Mouse (Mus musculus) G1E (cell line): ENCODE data around the gene Runx1. TPM values are rescaled to one million over a fixed set of nuclear protein-coding genes. Genes with fewer than 3 reads are reported as not detected.

Experiments used
- ATAC-seq: 2 replicates; pipeline ENCODE4 v1.8.0; 2016; ENCODE audit warnings: mild to moderate bottlenecking; ENCODE audit not compliant: insufficient number of reproducible peaks, poor library complexity, low FRiP score, severe bottlenecking; ENCODE audit errors: extremely low read depth
- DNase-seq: peaks from one replicate; pipeline ENCODE4 v3.0.0; 2012; ENCODE audit warnings: low spot score
- H3K27me3 ChIP-seq: 2 replicates; pipeline ENCODE4 v1.6.1; 2012; ENCODE audit warnings: mild to moderate bottlenecking, low read length, inconsistent platforms; ENCODE audit not compliant: insufficient read depth
- H3K36me3 ChIP-seq: replicated peaks from 2 replicates; pipeline ENCODE3; 2012; ENCODE audit warnings: mild to moderate bottlenecking, inconsistent platforms
- H3K4me1 ChIP-seq: 2 replicates; pipeline ENCODE4 v1.6.1; 2012; ENCODE audit warnings: low read depth, low read length, inconsistent platforms, mixed read lengths; ENCODE audit not compliant: insufficient read depth
- H3K4me3 ChIP-seq: 2 replicates; pipeline ENCODE4 v1.5.1; 2012; ENCODE audit warnings: low read depth, mild to moderate bottlenecking, inconsistent platforms, low read length, moderate library complexity, mixed read lengths
- H3K9me3 ChIP-seq: replicated peaks from 2 replicates; pipeline ENCODE4 v1.6.1; 2012; ENCODE audit warnings: inconsistent platforms
- CTCF ChIP-seq: IDR thresholded peaks from 2 replicates; pipeline ENCODE4 v1.5.1; 2012; ENCODE audit warnings: low read depth, low read length, inconsistent platforms, mixed read lengths
- GATA1 ChIP-seq: IDR thresholded peaks from 2 replicates; pipeline ENCODE4 v1.6.1; 2012; ENCODE audit warnings: borderline replicate concordance, low read length, inconsistent platforms, mixed read lengths
- GATA2 ChIP-seq: IDR thresholded peaks from 2 replicates; pipeline ENCODE4 v1.6.1; 2012; ENCODE audit warnings: low read depth, low read length, inconsistent platforms, borderline replicate concordance
- POLR2AphosphoS5 ChIP-seq: IDR thresholded peaks from 2 replicates; pipeline ENCODE4 v1.6.1; 2012; ENCODE audit warnings: low read depth, low read length, inconsistent platforms; ENCODE audit not compliant: insufficient replicate concordance
- TAL1 ChIP-seq: conservative IDR thresholded peaks from 2 replicates; pipeline ENCODE4 v1.6.1; 2012; ENCODE audit warnings: low read depth, low read length, inconsistent platforms, mixed read lengths
- polyA plus RNA-seq: library from polyadenylated mRNA; stranded (reverse); fragments of >175 nt; gene quantifications from 2 replicates; pipeline ENCODE4 v1.2.3, GENCODE M21; 2012
- total RNA-seq, 2 experiments: library from RNA; stranded (forward) in 1 of 2; stranded (reverse) in 1 of 2; fragments of 200-1000 nt in 1 of 2; fragments of >200 nt in 1 of 2; fragmentation: Nextera tagmentation in 1 of 2; gene quantifications; 2 replicates each; pipeline ENCODE4 v1.2.3; 2014 to 2017

Gene Runx1
- total and polyA plus RNA-seq, 3 experiments, result 36.1 to 213 (median 158) TPM

- Histone ChIP-seq H3K36me3 (no peaks in the 10 kb centered on the region), H3K9me3 (peaks cover 6% of the 10 kb centered on the region; the same call in 1 of the 2 replicates), H3K4me1 (peaks cover 13% of the 10 kb centered on the region), H3K4me3 (no peak overlapping the region), H3K27me3 (peaks cover 58% of the 10 kb centered on the region)
- TF ChIP-seq TAL1 (no peak), POLR2AphosphoS5 (no peak), CTCF (no peak), GATA2 (no peak), GATA1 (no peak)
- ATAC-seq (no peak), DNase-seq (no peak)
Observed at GRCm38 (mm10) chr16:92864191-92864590, 38.2 kb upstream of the Runx1 start.

- Histone ChIP-seq H3K4me1 (peaks cover 10% of the 10 kb centered on the region; the same call in 1 of the 2 replicates), H3K4me3 (no peak overlapping the region), H3K27me3 (peaks cover 63% of the 10 kb centered on the region), H3K9me3 (peaks cover 6% of the 10 kb centered on the region; the same call in 1 of the 2 replicates), H3K36me3 (no peaks in the 10 kb centered on the region)
- no peak for ATAC-seq
- DNase-seq, result no peak
- TF ChIP-seq TAL1 (no peak), GATA2 (no peak), POLR2AphosphoS5 (no peak), CTCF (no peak), GATA1 (no peak)
Observed at GRCm38 (mm10) chr16:92863179-92863578, 37.2 kb upstream of the Runx1 start.

GRCm38 (mm10) chr16:92862430-92862829, 36.5 kb upstream of the Runx1 start:
- no peak for ATAC-seq
- DNase-seq, result no peak
- Histone ChIP-seq H3K36me3 (no peaks in the 10 kb centered on the region), H3K4me1 (peaks cover 8% of the 10 kb centered on the region; the same call in 1 of the 2 replicates), H3K27me3 (peaks cover 65% of the 10 kb centered on the region), H3K9me3 (no peaks in the 10 kb centered on the region), H3K4me3 (no peak overlapping the region)
- TF ChIP-seq GATA2 (no peak), TAL1 (no peak), POLR2AphosphoS5 (no peak), CTCF (no peak), GATA1 (no peak)

DNA sequence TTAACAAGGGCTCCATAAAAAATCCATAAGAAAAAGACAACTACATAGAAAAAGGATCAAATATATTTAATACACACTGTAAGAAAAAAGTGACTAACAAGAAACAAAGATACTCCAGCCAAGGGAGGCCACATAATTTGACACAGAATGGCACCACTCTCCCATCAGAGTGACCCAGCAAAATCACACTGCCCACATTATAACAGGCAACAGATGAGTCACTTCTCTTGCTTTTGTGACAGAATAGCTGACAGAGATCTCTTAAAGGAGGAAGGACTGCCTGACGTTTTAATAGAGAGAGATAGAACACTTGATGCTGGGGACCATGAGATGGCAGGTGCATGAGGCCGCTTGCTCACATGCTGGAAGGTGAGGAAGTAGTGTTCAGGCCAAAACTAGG, 35.6 kb upstream of the Runx1 start:
- TF ChIP-seq TAL1 (no peak), GATA1 (no peak), CTCF (no peak), GATA2 (no peak), POLR2AphosphoS5 (no peak)

GRCm38 (mm10) chr16:92860649-92861048, 34.7 kb upstream of the Runx1 start:
- TF ChIP-seq GATA1 (no peak), CTCF (no peak), GATA2 (no peak), POLR2AphosphoS5 (no peak), TAL1 (no peak)
- no peak overlapping the region for H3K4me3 ChIP-seq
- ATAC-seq (no peak), DNase-seq (no peak)
- no peaks in the 10 kb centered on the region for H3K9me3 ChIP-seq
- H3K36me3 ChIP-seq, result no peaks in the 10 kb centered on the region
- H3K27me3 ChIP-seq, result peaks cover 60% of the 10 kb centered on the region
- H3K4me1 ChIP-seq, result peaks cover 16% of the 10 kb centered on the region

More for the DNA sequence above, 35.6 kb upstream of the Runx1 start:
- Histone ChIP-seq H3K4me1 (peaks cover 16% of the 10 kb centered on the region), H3K4me3 (no peak overlapping the region), H3K9me3 (no peaks in the 10 kb centered on the region), H3K27me3 (peaks cover 64% of the 10 kb centered on the region), H3K36me3 (no peaks in the 10 kb centered on the region)
- DNase-seq (no peak), ATAC-seq (no peak)

DNA sequence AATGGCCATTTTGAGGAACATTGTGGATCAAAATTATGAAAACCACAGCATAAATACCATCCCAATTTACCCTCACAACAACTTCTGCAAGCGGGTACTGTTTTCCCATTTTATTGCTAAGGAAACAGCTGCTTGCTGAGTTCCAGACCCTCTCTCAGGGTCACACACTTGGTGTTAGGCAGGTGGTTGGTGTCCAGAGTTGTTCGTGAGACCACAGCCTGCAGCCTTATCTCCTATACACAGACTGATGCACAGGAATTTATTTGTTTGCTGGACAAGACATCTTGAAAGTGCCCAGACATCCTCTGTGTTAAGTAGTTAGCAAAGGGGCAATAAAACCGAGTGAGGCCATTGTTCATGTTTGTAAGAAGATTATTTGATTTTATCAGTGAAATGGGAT, 30.8 kb upstream of the Runx1 start:
- H3K9me3 ChIP-seq, result no peaks in the 10 kb centered on the region
- TF ChIP-seq GATA2 (no peak), GATA1 (no peak), TAL1 (0 out of 2 replicates have a peak, but pooled peaks have one; percentile 18), POLR2AphosphoS5 (no peak), CTCF (no peak)
- no peak overlapping the region for H3K4me3 ChIP-seq
- peaks cover 10% of the 10 kb centered on the region for H3K4me1 ChIP-seq
- ATAC-seq (no peak), DNase-seq (no peak)
- no peaks in the 10 kb centered on the region for H3K36me3 ChIP-seq
- peaks cover 73% of the 10 kb centered on the region for H3K27me3 ChIP-seq

DNA sequence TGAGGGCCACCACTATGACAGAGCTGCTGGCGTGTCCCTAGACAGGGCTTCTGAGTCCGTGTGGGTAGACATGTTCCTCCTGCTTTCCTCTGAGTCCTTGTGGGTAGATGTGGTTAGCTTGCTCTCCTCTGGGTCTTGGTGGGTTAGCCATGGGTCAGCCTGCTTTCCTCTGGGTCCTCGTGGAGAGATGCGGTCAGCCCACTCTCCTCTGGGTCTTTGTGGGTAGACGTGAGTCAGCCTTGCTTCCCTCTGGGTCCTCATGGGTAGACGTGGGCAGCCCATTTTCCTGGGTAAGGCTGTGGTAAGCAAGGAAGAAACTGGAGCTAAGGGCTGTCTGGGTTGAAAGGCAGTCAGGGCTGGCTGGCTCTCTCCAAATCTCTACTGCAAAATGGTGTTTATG, 26.3 kb upstream of the Runx1 start:
- DNase-seq (no peak), ATAC-seq (no peak)
- H3K9me3 ChIP-seq, result peaks cover 2% of the 10 kb centered on the region; the same call in 1 of the 2 replicates
- TF ChIP-seq POLR2AphosphoS5 (no peak), CTCF (no peak), TAL1 (no peak), GATA1 (no peak), GATA2 (no peak)
- H3K27me3 ChIP-seq, result peaks cover 67% of the 10 kb centered on the region
- no peak overlapping the region for H3K4me3 ChIP-seq
- H3K4me1 ChIP-seq, result peaks cover 8% of the 10 kb centered on the region
- no peaks in the 10 kb centered on the region for H3K36me3 ChIP-seq
